Mouse (Mus musculus): ENCODE measurements around the gene Dffa. TPM values are rescaled to one million over a fixed set of nuclear protein-coding genes. Genes with fewer than 3 reads are reported as not detected.
A peak's percentile ranks its signal among the peaks of the same experiment; 100 is the strongest.

Dffa gene
- total RNA-seq, 2 experiments from 2014 or later, result 52.3 to 62.9 TPM

GRCm38 (mm10) chr4:149143594-149143993 lies 39.6 kb downstream of the Dffa start:
- no peak for DNase-seq (ENCODE audit: low spot score in 2 of 2)
- intact Hi-C loops (cut with DNase I), result loop anchor here (5.0 kb wide), 1 partner anchor 39 kb away; no protein-coding TSS in a partner anchor

DNA sequence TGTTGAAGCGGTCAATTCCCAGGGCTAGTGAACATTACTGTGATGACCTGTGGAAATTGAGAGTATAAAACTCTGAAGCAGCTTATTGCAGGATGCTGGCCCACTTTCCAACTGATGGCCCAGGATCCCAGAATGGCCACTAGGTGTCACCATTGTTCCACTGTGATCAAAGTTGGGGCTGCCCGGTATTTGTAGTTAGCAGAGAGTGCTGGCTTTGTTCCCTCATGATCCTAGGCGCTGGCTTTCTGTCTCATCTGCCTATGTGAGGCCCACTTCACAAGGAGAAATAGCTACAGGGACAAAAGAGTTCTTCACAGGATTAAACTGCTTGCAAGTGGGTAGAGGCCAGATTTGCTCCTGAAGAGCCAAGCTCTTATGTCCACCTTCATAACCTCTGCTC lies 40.5 kb downstream of the Dffa start:
- DNase-seq (ENCODE audit: low spot score in 2 of 2), result peak; percentile 77 to 83
- intact Hi-C loops (cut with DNase I), result loop anchor here (5.0 kb wide), 1 partner anchor 38 kb away; no protein-coding TSS in a partner anchor

DNA sequence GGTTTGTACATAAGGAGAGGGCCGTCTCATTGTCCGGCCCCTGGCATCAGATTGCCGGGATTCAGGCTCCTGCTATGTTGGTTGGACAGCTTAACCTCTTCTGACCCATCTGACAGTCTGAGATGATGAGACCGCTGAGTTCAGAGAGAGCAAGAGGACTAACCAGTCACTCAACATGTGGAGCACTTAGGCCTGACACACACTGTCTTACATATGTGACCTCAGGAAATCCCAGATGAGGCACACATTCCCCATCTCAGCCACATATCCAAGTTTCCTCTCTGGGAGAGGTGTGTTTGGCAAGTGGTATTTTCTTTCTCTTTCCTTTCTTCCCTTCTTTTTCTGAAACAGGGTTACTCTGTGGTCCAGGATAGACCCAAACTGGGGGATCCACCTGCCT lies 41.2 kb downstream of the Dffa start:
- DNase-seq (ENCODE audit: low spot score in 2 of 2), result no peak
- intact Hi-C loops (cut with DNase I), result loop anchor here (5.0 kb wide), 2 partner anchors 302 to 397 kb away; no protein-coding TSS in a partner anchor

GRCm38 (mm10) chr4:149147528-149147927 lies 43.6 kb downstream of the Dffa start:
- intact Hi-C loops (cut with DNase I), result loop anchor here (5.0 kb wide), 2 partner anchors 300 to 395 kb away; no protein-coding TSS in a partner anchor
- no peak for DNase-seq (ENCODE audit: low spot score in 2 of 2)

- intact Hi-C loops (cut with DNase I), result loop anchor here (5.0 kb wide), 2 partner anchors 299 to 394 kb away; no protein-coding TSS in a partner anchor
- DNase-seq (ENCODE audit: low spot score in 2 of 2), result no peak
Observed at GRCm38 (mm10) chr4:149148084-149148483, 44.1 kb downstream of the Dffa start.

DNA sequence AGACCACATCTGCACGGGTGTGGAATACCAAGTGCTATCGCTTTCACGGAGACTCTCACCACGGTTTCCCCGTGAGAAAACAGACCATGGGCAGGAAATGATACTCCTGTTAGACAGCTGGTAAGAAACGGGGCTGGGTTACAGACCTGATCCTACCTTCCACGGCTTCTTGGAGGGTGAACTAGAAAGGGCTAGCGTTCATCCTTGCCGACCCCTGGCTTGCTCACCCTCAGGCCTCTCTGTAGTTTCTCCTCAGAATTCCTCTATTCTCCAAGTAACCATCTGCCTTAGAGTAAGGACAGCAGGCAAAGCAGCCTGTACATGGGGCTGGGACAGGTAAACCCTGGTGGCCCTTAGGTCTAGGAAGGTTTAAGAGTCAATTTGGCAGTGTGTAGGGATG lies 45.2 kb downstream of the Dffa start:
- no peak for DNase-seq (ENCODE audit: low spot score in 2 of 2)
- intact Hi-C loops (cut with DNase I), result loop anchor here (5.0 kb wide), 2 partner anchors 298 to 393 kb away; no protein-coding TSS in a partner anchor

DNA sequence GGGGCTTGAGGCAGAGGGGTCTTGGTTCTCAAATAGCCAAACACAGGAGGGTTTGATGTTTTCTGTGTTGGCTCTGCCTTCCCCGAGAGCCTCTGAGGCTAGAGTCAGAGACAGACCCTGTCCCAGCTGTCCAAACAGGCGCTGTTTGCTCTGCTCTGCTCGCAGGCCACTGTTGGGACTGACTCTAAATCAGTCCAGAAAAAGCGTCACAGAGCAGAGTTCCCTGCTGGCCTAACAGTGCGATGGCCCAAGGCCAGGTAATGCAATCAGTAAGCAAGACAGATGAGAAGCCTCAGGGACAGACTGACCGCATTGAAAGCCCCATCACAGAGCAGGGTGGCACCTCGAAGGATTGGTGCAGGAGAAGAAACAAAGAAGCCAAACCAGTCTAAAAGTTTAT lies 45.7 kb downstream of the Dffa start:
- no peak for DNase-seq (ENCODE audit: low spot score in 2 of 2)
- intact Hi-C loops (cut with DNase I), result loop anchor here (5.0 kb wide), 2 partner anchors 298 to 393 kb away; no protein-coding TSS in a partner anchor

DNA sequence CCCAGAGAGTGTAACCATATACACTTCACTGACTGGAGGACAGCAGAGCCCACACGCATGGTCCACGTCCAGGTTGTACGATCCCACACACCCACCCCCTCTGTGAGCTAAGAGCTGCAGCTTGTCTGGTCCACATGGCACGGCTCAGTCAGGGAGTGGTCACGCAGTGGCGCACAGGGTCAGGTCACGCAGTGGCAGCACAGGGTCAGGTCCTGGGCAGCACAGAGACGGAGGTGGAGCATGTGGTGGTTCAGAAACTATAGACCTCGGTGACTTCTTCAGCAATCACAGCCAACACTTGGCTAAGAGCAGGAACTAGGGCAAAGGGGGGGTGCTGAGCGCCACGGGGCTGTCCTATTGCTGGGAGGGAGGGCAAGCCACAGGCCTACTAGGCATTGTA lies 46.3 kb downstream of the Dffa start:
- no peak for DNase-seq (ENCODE audit: low spot score in 2 of 2)
- intact Hi-C loops (cut with DNase I), result no loop called here

DNA sequence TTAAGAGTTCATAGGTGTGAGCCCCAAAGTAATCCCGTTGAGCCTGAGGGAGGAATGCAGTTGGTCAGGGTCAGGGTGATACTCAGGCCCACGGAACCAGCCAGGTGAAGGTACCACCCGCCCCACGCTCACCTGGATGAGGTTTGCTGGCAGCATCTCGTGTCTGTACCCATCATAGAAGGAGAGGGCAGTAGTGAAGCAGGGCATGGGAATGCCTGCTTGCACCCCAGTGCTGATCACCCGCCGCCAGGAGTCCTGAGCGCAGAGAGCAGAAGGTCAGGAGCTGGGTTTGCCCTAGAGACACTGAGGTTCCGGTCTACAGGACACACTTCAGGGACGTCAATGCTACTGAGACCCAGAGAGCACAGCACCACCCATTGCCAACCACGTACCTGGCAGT lies 46.8 kb downstream of the Dffa start:
- intact Hi-C loops (cut with DNase I), result no loop called here

GRCm38 (mm10) chr4:149154859-149155258 lies 50.9 kb downstream of the Dffa start:
- DNase-seq (ENCODE audit: low spot score in 2 of 2), result no peak
- intact Hi-C loops (cut with DNase I), result no loop called here

More for the DNA sequence above, 46.8 kb downstream of the Dffa start:
- no peak for DNase-seq (ENCODE audit: low spot score in 2 of 2)

DNA sequence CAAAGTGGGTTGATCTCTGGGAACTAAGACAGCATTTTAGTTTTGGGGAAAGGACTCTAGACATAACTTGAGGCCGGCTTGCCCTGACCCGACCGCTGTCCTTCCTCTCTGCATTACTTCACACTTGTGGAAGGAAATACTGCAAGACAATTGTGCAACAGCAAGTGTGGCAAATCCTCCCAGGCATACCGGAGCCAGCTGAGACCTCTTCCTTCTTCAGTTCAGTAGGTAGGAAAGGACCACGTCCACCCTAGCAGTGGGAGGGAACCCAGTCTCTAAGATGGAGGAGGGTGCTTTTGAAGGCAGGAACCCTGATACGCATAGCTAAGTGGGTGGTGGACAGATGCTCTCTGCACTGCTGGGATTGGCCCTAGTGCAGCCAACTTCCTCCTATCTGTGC lies 51.8 kb downstream of the Dffa start:
- intact Hi-C loops (cut with DNase I), result no loop called here
- DNase-seq (ENCODE audit: low spot score in 2 of 2), result no peak

- intact Hi-C loops (cut with DNase I), result no loop called here
- no peak for DNase-seq (ENCODE audit: low spot score in 2 of 2)
Observed at GRCm38 (mm10) chr4:149157415-149157973, 53.5 kb downstream of the Dffa start.

- no peak for DNase-seq (ENCODE audit: low spot score in 2 of 2)
- intact Hi-C loops (cut with DNase I), result no loop called here
Observed at GRCm38 (mm10) chr4:149159203-149159602, 55.3 kb downstream of the Dffa start.

- intact Hi-C loops (cut with DNase I), result no loop called here
Observed at GRCm38 (mm10) chr4:149159891-149160290, 55.9 kb downstream of the Dffa start.

GRCm38 (mm10) chr4:149161166-149161565 lies 57.2 kb downstream of the Dffa start:
- intact Hi-C loops (cut with DNase I), result no loop called here
- no peak for DNase-seq (ENCODE audit: low spot score in 2 of 2)

More at GRCm38 (mm10) chr4:149159891-149160290, 55.9 kb downstream of the Dffa start:
- DNase-seq (ENCODE audit: low spot score in 2 of 2), result no peak

DNA sequence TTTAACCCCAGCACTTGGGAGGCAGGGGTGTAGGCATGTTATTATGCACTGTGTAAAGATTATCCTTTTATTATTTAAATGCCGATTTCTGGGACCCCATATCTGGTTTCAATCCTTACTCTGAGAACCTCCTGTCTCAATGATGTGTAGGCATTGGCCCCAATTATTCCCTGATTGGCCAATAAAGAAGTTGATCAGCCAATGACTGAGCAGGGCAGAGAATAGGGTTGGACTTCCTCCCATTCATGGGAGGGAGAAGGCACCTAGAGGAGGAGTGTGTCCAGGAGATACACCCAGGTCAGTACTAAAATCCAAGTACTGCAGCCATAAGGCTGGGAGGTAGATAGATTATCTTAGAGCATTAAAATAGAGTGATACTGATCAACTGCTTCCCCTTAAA lies 59.2 kb downstream of the Dffa start:
- intact Hi-C loops (cut with DNase I), result no loop called here
- no peak for DNase-seq (ENCODE audit: low spot score in 2 of 2)

DNA sequence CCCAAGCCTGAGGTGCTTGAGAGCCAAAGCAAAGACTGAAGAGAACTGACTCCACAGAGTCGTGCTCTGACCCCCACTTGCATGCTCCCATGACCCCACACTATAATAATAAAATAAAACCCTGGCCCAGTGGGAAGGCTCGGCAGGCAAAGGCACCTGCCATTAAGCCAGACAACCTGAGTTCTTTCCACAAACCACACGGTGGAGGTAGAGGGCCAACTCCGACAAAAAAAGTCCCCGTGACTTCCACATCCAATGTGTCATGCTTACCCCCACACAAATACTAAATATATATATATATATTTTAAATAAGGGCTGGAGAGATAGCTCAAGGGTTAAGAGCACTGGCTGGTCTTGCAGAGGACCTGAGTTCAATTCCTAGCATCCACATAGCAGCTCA lies 60.2 kb downstream of the Dffa start:
- no peak for DNase-seq (ENCODE audit: low spot score in 2 of 2)
- intact Hi-C loops (cut with DNase I), result no loop called here

- peak; percentile 95 to 96 for DNase-seq (ENCODE audit: low spot score in 2 of 2)
- intact Hi-C loops (cut with DNase I), result no loop called here
Observed at GRCm38 (mm10) chr4:149166215-149166946, 62.4 kb downstream of the Dffa start, which contains the start of gene Pgd. TSS of gene Pgd (minus strand) at chr4:149166771.

DNA sequence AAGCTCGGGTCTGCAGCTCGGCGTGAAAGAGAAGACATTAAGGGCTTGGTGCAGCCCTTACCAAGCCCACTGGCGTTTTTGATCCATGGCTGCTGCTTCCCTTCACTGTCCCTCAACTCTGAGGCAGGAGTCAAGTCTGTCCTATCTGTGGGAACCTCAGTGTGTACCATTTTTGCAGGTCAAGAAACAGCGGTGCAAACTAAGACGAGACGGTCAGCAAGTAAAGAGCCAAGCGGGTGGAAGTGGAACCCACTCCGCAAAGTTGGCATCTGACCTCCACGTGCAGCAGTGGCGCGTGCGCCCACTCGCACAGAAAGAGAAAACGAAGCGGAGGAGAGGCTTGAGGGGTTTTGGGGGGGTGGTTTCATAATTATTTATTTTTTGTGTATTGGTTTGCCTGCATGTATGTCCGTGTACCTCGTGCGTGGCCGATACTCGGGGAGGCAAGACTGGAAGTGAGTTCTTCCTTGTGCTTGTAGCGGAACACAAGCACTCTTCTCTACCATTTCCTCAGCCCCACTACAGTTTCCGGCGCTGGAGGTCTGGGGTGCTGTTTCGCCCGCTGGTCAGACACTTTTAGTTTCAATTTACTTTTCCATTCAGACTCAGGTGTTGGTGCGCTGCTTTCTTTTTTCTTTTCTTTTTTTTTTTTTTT lies 63.1 kb downstream of the Dffa start:
- peak in 1 of 2 experiments; percentile 23 for DNase-seq (ENCODE audit: low spot score in 2 of 2)
- intact Hi-C loops (cut with DNase I), result no loop called here

DNA sequence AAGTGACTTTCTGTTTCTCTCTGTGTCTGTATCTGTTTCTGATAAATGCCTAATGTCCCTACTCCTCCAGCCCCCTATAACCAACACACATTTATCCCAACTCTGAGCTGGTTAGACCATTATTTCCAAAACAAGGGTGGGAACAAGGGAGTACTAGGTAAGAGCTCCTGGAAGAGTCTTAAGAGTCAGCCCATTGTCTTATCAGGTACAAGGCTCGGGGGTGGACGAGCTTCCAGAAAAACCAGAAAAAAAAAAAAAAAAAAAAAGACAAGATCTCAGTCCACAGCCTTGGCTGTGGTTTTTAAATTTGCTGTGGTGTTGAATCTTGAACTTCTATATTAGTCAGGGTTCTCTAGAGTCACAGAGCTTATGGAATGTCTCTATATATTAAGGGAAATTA lies 64.1 kb downstream of the Dffa start:
- intact Hi-C loops (cut with DNase I), result no loop called here
- DNase-seq (ENCODE audit: low spot score in 2 of 2), result no peak

Data from left cerebral cortex, postnatal 36 days (tissue).